Mouse (Mus musculus): ENCODE measurements around the gene Vapa. TPM values are rescaled to one million over a fixed set of nuclear protein-coding genes. Genes with fewer than 3 reads are reported as not detected.

Vapa gene
- 114 and 144 TPM in 2 replicates for total RNA-seq (2014; rRNA removed)
- 320 and 327 TPM in 2 replicates for polyA plus RNA-seq (2015; fragmentation: Nextera tagmentation; extraction: Ambion mirVana)

DNA sequence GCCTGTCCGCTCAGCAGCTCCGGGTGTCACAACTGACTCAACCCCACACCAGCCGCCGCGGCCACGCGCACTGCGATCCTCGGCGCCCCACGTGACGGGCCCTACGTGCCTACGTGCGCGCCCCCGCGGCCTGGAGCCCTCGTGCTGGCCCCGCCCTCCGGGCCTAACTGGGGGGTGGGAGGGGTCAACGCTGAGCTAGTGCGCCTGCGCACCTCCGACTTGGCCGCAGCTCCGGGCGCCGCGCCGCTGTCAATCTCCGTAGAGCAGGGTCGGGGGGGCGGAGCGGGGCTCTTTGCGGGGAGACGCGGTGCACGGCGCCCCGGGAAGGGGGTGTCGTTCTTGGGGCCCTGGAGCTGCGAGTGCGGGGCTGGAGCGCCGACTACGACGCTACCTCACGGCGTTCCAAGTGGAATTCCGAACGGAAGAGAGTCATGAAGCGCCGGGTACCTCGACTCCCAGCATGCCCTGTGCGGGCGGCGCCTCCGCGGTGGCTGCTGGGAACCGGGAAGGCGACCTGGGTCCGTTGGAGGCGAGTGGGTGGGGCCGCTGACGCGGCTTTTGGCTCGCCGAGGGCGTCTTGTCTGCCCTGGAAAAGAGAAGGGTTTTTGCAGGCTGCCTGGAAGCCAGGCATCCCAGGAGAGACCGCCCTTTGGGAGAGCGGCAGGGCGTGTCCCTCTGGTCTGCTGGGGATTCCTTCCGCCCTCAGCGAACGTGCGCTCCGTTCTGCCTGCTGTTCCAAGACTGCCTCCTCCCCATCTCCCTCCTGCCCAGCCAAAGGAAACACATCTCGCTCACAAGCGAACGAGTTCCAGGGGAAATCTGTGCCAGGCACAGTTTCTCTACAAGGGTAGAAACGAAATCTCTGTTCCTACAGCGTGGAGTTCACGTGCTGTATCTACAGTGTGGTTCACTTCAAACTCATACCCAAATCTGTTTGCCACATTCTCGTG is at the start of gene Vapa:
TSS of gene Vapa (minus strand) at position 93 of the 950 bp plus-strand sequence.
- DNase-seq = peak; percentile 99
- Histone ChIP-seq H3K9ac (peak within 1 kb of the TSS; percentile 99), H3K4me3 (ENCODE audit: low read depth, low read length) (peak within 1 kb of the TSS; percentile 96), H3K4me1 (ENCODE audit: insufficient read depth) (no peaks in the 10 kb centered on the region), H3K9me3 (ENCODE audit: low read length) (no peaks in the 10 kb centered on the region), H3K27ac (ENCODE audit: low read depth, low read length) (peak within 1 kb of the TSS; percentile 100), H3K36me3 (ENCODE audit: insufficient read depth) (no peaks in the 10 kb centered on the region), H3K27me3 (ENCODE audit: insufficient read depth, low read length) (no peaks in the 10 kb centered on the region), H3K4me2 (ENCODE audit: low read depth) (peak within 1 kb of the TSS; percentile 63)
- under 1% methylated on average over 80 of the region's 85 CpGs for WGBS
- peak; percentile 93 for ATAC-seq
- no peak for TF ChIP-seq CTCF (IDR thresholded peaks at IDR 0.05; ENCODE audit: low read depth)

DNA sequence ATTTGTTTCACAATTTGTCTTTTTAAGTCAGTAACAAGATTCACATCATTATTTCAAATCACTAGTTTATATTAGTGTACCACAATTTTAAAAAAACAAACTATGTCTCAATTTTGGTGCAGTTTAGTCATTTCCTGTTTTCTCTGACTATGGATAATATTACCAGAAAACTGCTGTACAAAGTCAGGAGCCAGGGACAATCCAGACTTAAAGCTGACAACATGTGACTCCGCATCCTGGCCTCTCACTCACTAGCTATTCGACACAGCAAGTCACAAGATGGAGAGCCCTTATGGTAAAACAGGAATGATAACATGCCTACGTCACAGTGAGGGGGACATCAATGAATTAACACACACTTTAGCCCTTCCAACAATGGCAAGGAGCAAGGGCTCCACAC is 49.3 kb upstream of the Vapa start:
- WGBS = 88% methylated on average over 3 of the region's 3 CpGs
- no peak overlapping the region for H3K4me2 ChIP-seq (ENCODE audit: low read depth)

DNA sequence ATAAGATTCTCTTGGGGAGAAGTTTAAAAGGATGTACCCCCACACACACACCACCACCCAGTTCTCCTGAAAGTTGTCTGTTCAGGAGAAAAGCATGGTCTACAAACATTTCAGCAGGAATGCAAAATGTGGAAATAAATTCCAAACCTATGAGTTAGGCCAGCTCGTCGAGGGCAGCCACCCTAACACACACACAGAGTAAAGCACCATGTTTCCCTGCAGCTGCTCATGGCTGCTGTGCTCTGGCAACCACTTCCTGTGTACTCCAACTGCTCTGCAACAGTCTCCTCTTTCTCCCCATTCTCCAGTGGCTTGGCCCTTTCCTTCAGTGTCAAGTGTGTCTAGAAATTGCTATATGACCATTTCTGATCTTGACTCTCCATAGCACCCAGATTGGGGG is 45.1 kb upstream of the Vapa start:
- Histone ChIP-seq H3K36me3 (ENCODE audit: insufficient read depth) (no peaks in the 10 kb centered on the region), H3K4me3 (ENCODE audit: low read depth, low read length) (no peak overlapping the region), H3K4me1 (ENCODE audit: insufficient read depth) (no peaks in the 10 kb centered on the region), H3K27ac (ENCODE audit: low read depth, low read length) (no peak overlapping the region), H3K4me2 (ENCODE audit: low read depth) (no peak overlapping the region), H3K9me3 (ENCODE audit: low read length) (no peaks in the 10 kb centered on the region), H3K27me3 (ENCODE audit: insufficient read depth, low read length) (no peaks in the 10 kb centered on the region), H3K9ac (no peak overlapping the region)
- no peak for DNase-seq
- TF ChIP-seq CTCF (IDR thresholded peaks at IDR 0.05; ENCODE audit: low read depth) = no peak
- no peak for ATAC-seq
- WGBS = 82% methylated on average over 2 of the region's 2 CpGs

More for the DNA sequence above, 49.3 kb upstream of the Vapa start:
- ATAC-seq (no peak), DNase-seq (no peak)
- Histone ChIP-seq H3K36me3 (ENCODE audit: insufficient read depth) (no peaks in the 10 kb centered on the region), H3K9me3 (ENCODE audit: low read length) (no peaks in the 10 kb centered on the region), H3K27ac (ENCODE audit: low read depth, low read length) (no peak overlapping the region), H3K27me3 (ENCODE audit: insufficient read depth, low read length) (no peaks in the 10 kb centered on the region), H3K4me1 (ENCODE audit: insufficient read depth) (no peaks in the 10 kb centered on the region), H3K4me3 (ENCODE audit: low read depth, low read length) (no peak overlapping the region), H3K9ac (no peak overlapping the region)
- TF ChIP-seq CTCF (IDR thresholded peaks at IDR 0.05; ENCODE audit: low read depth) = no peak

DNA sequence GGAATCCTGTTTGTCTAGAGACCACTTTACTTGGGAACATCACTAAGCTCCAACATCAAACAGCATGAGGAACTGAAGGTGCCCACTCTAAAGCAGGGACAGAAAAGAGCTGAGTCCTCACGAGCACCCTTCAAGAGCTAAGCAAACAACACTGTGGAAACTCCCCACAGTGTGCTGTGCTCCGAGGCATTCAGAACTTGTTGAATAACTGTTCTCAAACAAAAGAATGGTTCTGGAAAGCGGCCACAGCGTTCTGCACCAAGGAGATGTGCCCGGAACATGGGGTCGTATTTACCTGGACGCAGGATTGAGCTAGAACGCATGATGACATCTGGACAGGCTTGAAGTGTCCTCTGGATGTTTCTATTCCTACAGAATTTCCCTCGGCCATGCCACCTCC is 44.6 kb upstream of the Vapa start:
- DNase-seq (no peak), ATAC-seq (no peak)
- WGBS = 79% methylated on average over 9 of the region's 9 CpGs

DNA sequence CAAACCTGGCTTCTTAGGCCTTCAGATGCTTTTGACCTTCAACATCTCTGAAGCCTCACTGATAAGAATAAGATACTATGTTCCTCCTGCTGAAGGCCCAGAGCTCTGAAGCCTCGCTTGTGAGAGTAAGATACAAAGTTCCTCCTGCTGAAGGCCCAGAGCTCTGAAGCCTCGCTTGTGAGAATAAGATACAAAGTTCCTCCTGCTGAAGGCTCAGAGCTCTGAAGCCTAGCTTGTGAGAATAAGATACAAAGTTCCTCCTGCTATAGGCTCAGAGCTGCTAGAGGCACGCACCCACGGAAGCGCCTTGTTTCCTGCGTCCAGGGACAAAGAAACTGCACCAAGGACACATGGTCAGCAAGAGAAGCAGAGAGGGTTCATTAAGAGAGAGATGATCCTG is 43.4 kb upstream of the Vapa start:
- DNase-seq (no peak), ATAC-seq (no peak)
- WGBS = 90% methylated on average over 6 of the region's 6 CpGs
- Histone ChIP-seq H3K9me3 (ENCODE audit: low read length) (no peaks in the 10 kb centered on the region), H3K4me1 (ENCODE audit: insufficient read depth) (no peaks in the 10 kb centered on the region), H3K4me2 (ENCODE audit: low read depth) (no peak overlapping the region), H3K27me3 (ENCODE audit: insufficient read depth, low read length) (no peaks in the 10 kb centered on the region), H3K4me3 (ENCODE audit: low read depth, low read length) (no peak overlapping the region), H3K36me3 (ENCODE audit: insufficient read depth) (0 out of 2 replicates have a peak, but pooled peaks cover 7% of the 10 kb centered on the region), H3K9ac (no peak overlapping the region), H3K27ac (ENCODE audit: low read depth, low read length) (no peak overlapping the region)
- no peak for TF ChIP-seq CTCF (IDR thresholded peaks at IDR 0.05; ENCODE audit: low read depth)

More for the DNA sequence above, 44.6 kb upstream of the Vapa start:
- no peaks in the 10 kb centered on the region for H3K36me3 ChIP-seq (ENCODE audit: insufficient read depth)
- no peaks in the 10 kb centered on the region for H3K9me3 ChIP-seq (ENCODE audit: low read length)
- no peaks in the 10 kb centered on the region for H3K27me3 ChIP-seq (ENCODE audit: insufficient read depth, low read length)
- H3K4me1 ChIP-seq (ENCODE audit: insufficient read depth) = no peaks in the 10 kb centered on the region
- no peak overlapping the region for H3K4me3 ChIP-seq (ENCODE audit: low read depth, low read length)
- H3K4me2 ChIP-seq (ENCODE audit: low read depth) = no peak overlapping the region
- H3K27ac ChIP-seq (ENCODE audit: low read depth, low read length) = no peak overlapping the region
- H3K9ac ChIP-seq = no peak overlapping the region
- no peak for TF ChIP-seq CTCF (IDR thresholded peaks at IDR 0.05; ENCODE audit: low read depth)

DNA sequence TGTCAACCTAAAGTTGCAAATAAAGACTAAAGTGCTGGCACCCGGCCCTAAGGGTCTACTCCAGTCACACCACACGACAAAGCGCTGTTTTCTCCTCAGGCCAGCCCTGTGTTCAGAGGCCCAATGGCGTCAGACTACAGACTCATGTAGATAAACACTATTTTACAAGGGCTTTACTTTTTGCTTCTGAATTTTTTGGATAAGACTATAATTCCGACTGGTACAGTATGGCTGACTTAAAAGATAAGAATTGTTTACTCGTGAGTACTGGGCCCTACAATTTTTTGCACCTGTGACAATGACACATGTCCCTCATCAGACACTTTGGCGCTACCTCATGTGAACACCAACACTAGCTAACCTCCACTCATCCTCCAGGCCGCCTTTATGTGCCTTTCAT is 42.7 kb upstream of the Vapa start:
- Histone ChIP-seq H3K36me3 (ENCODE audit: insufficient read depth) (0 out of 2 replicates have a peak, but pooled peaks cover 7% of the 10 kb centered on the region), H3K9ac (no peak overlapping the region), H3K4me2 (ENCODE audit: low read depth) (no peak overlapping the region), H3K4me1 (ENCODE audit: insufficient read depth) (no peaks in the 10 kb centered on the region), H3K9me3 (ENCODE audit: low read length) (no peaks in the 10 kb centered on the region), H3K4me3 (ENCODE audit: low read depth, low read length) (no peak overlapping the region), H3K27ac (ENCODE audit: low read depth, low read length) (no peak overlapping the region), H3K27me3 (ENCODE audit: insufficient read depth, low read length) (no peaks in the 10 kb centered on the region)
- ATAC-seq (no peak), DNase-seq (no peak)
- no peak for TF ChIP-seq CTCF (IDR thresholded peaks at IDR 0.05; ENCODE audit: low read depth)
- WGBS = 84% methylated on average over 8 of the region's 8 CpGs

DNA sequence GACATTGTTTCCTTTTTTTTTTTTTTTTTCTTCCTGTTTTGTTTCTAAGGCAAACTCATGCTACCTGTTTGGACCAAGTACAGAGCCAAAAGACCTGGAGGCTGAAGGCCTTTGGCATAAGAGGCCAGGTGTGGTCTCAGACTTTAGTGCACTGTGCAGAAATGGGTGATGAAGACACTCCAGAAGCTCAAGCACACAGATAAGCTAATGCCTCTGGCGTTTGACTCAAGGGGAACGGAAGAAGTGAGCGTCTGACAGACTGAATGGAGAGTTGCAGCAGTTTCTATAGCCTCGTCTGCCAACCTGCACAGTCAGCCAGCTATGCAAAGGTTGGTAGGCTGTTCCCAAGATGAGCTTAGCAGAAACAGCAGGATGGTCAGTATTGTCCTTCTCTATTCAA is 42.3 kb upstream of the Vapa start:
- 69% methylated on average over 4 of the region's 4 CpGs for WGBS
- no peak overlapping the region for H3K4me3 ChIP-seq (ENCODE audit: low read depth, low read length)
- H3K27ac ChIP-seq (ENCODE audit: low read depth, low read length) = no peak overlapping the region
- H3K4me1 ChIP-seq (ENCODE audit: insufficient read depth) = no peaks in the 10 kb centered on the region
- no peak overlapping the region for H3K4me2 ChIP-seq (ENCODE audit: low read depth)
- no peaks in the 10 kb centered on the region for H3K9me3 ChIP-seq (ENCODE audit: low read length)
- H3K27me3 ChIP-seq (ENCODE audit: insufficient read depth, low read length) = no peaks in the 10 kb centered on the region
- ATAC-seq (no peak), DNase-seq (no peak)
- TF ChIP-seq CTCF (IDR thresholded peaks at IDR 0.05; ENCODE audit: low read depth) = no peak
- H3K9ac ChIP-seq = no peak overlapping the region
- H3K36me3 ChIP-seq (ENCODE audit: insufficient read depth) = peaks cover 7% of the 10 kb centered on the region; the same call in 1 of the 2 replicates
